ENCODE assay signal across 12 mouse cellular contexts in the genomic region with DNA sequence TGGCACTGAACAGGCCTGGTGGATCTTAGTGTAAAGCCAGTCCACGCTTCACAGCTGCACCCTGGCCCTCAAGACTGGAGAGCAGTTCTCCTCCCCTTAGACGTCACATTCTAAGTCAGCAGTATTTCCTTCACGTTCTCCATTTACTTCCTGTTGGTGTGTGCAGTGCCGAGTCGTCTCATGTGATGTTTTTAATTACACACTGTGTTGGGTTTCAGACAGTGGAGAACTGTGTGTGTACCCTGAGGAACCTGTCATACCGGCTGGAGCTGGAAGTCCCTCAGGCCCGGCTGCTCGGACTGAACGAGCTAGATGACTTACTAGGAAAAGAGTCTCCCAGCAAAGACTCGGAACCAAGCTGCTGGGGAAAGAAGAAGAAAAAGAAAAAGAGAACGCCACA.
A peak's percentile ranks its signal among the peaks of the same experiment; 100 is the strongest.
DNase-seq lines count a peak whose midpoint lies in the region; ATAC-seq and TF ChIP-seq lines count a peak whose summit lies in the region.
"Had no signal": no experiment of that assay in that cellular context is flagged by ENCODE, and none has a peak within 500 bp of the region (broad histone marks: within the 10 kb centered on the region; RNA-seq: fewer than 3 reads in every experiment).

No protein-coding gene starts in this region.

- TF ChIP-seq POLR2A in olfactory bulb, adult 2 months (IDR thresholded peaks at IDR 0.05; ENCODE audit: insufficient read depth, low read depth, low read length), result no peak

- H3K9ac ChIP-seq in lung, embryonic 14.5 days, result no peak overlapping the region
- no peak overlapping the region for H3K9ac ChIP-seq in kidney, embryonic 15.5 days
- no peak overlapping the region for H3K9ac ChIP-seq in midbrain, embryonic 16.5 days (ENCODE audit: low read depth, low read length)
- H3K9ac ChIP-seq: liver, embryonic 13.5 days had no signal

- no peak for DNase-seq in cerebellum, adult 9-11 months
- peak; percentile 19 for DNase-seq in lung, embryonic 14.5 days
- DNase-seq in lung, postnatal 14 days, result no peak
- DNase-seq in frontal cortex, postnatal 10 days (ENCODE audit: low spot score in 2 of 2), result no peak
- DNase-seq: liver, embryonic 13.5 days; right cerebral cortex, postnatal 25 days had no signal

- ATAC-seq in cerebellum, adult (ENCODE audit: insufficient number of reproducible peaks, low FRiP score, low TSS enrichment), result peak; percentile 34; the same call in 1 of the 2 replicates
- peak; percentile 77; the same call in 1 of the 2 replicates for ATAC-seq in lung, embryonic 14.5 days (ENCODE audit: insufficient read depth)
- peak; percentile 81 for ATAC-seq in kidney, embryonic 15.5 days (replicated peaks; ENCODE audit: low FRiP score)
- no peak for ATAC-seq in midbrain, embryonic 16.5 days
- ATAC-seq: Patski had no signal

- no peak for TF ChIP-seq CTCF in lung, embryonic 14.5 days (IDR thresholded peaks at IDR 0.05; ENCODE audit: low read depth)
- TF ChIP-seq CTCF in olfactory bulb, adult 2 months (IDR thresholded peaks at IDR 0.05; ENCODE audit: insufficient read depth, low read depth, low read length), result no peak

- H3K4me3 ChIP-seq in lung, embryonic 14.5 days (ENCODE audit: low read depth, low read length), result no peak overlapping the region
- H3K4me3 ChIP-seq in kidney, embryonic 15.5 days (replicated peaks), result no peak overlapping the region
- no peak overlapping the region for H3K4me3 ChIP-seq in olfactory bulb, adult 2 months (ENCODE audit: insufficient read depth, low read depth, low read length)
- no peak overlapping the region for H3K4me3 ChIP-seq in midbrain, embryonic 16.5 days (ENCODE audit: low read depth, low read length)
- H3K4me3 ChIP-seq: liver, embryonic 13.5 days; myocyte had no signal

- H3K36me3 ChIP-seq in lung, embryonic 14.5 days (ENCODE audit: insufficient read depth), result peaks cover 61% of the 10 kb centered on the region
- H3K36me3 ChIP-seq in kidney, embryonic 15.5 days, result peaks cover 76% of the 10 kb centered on the region
- H3K36me3 ChIP-seq in midbrain, embryonic 16.5 days (ENCODE audit: control insufficient read depth, insufficient read depth, low read length), result peaks cover 3% of the 10 kb centered on the region; the same call in 1 of the 2 replicates

- no peaks in the 10 kb centered on the region for H3K4me1 ChIP-seq in lung, embryonic 14.5 days (ENCODE audit: insufficient read depth)
- H3K4me1 ChIP-seq in kidney, embryonic 15.5 days, result peaks cover 4% of the 10 kb centered on the region; the same call in 1 of the 2 replicates
- peaks cover 15% of the 10 kb centered on the region for H3K4me1 ChIP-seq in olfactory bulb, adult 2 months (ENCODE audit: control insufficient read depth, insufficient read depth, low read length)
- no peaks in the 10 kb centered on the region for H3K4me1 ChIP-seq in midbrain, embryonic 16.5 days (ENCODE audit: control insufficient read depth, insufficient read depth, low read length)
- H3K4me1 ChIP-seq: liver, embryonic 13.5 days had no signal

- no peak overlapping the region for H3K4me2 ChIP-seq in lung, embryonic 14.5 days
- no peak overlapping the region for H3K4me2 ChIP-seq in kidney, embryonic 15.5 days
- no peak overlapping the region for H3K4me2 ChIP-seq in midbrain, embryonic 16.5 days (ENCODE audit: low read length)
- H3K4me2 ChIP-seq: liver, embryonic 13.5 days had no signal

- H3K27ac ChIP-seq in lung, embryonic 14.5 days (ENCODE audit: low read depth), result no peak overlapping the region
- peak overlapping the region; percentile 43 for H3K27ac ChIP-seq in kidney, embryonic 15.5 days
- H3K27ac ChIP-seq in olfactory bulb, adult 2 months (ENCODE audit: insufficient read depth, low read depth, low read length), result peak overlapping the region; percentile 41
- H3K27ac ChIP-seq in midbrain, embryonic 16.5 days (ENCODE audit: low read length), result no peak overlapping the region
- H3K27ac ChIP-seq: liver, embryonic 13.5 days had no signal

- 61% methylated on average over 11 of the region's 11 CpGs for WGBS in lung, embryonic 14.5 days
- 41% methylated on average over 11 of the region's 11 CpGs for whole genome bisulfite sequencing in kidney, embryonic 15.5 days
- 23% methylated on average over 11 of the region's 11 CpGs for WGBS in olfactory bulb, adult 2 months
- WGBS in midbrain, embryonic 16.5 days, result 88% methylated on average over 11 of the region's 11 CpGs

- H3K27me3 ChIP-seq in lung, embryonic 14.5 days (ENCODE audit: insufficient read depth, low read length), result no peaks in the 10 kb centered on the region
- H3K27me3 ChIP-seq in kidney, embryonic 15.5 days, result no peaks in the 10 kb centered on the region
- no peaks in the 10 kb centered on the region for H3K27me3 ChIP-seq in midbrain, embryonic 16.5 days (ENCODE audit: control insufficient read depth, insufficient read depth, low read depth, low read length)
- H3K27me3 ChIP-seq: liver, embryonic 13.5 days; Patski had no signal

- no peaks in the 10 kb centered on the region for H3K9me3 ChIP-seq in lung, embryonic 14.5 days (ENCODE audit: low read depth, low read length)
- no peaks in the 10 kb centered on the region for H3K9me3 ChIP-seq in kidney, embryonic 15.5 days (replicated peaks)
- H3K9me3 ChIP-seq in midbrain, embryonic 16.5 days (replicated peaks; ENCODE audit: control insufficient read depth, low read length, poor library complexity, severe bottlenecking), result no peaks in the 10 kb centered on the region
- H3K9me3 ChIP-seq: liver, embryonic 13.5 days had no signal

Comparison
In these comparisons a context has a peak if more than half of its experiments do, and no peak if none do; other contexts are left out.
1. H3K27ac ChIP-seq: peak in kidney, embryonic 15.5 days (single experiment) and olfactory bulb, adult 2 months (single experiment); none in lung, embryonic 14.5 days (single experiment) and midbrain, embryonic 16.5 days (single experiment).